Mouse (Mus musculus) lung, adult 2 months (tissue): ENCODE measurements around the gene Usp29. TPM values are rescaled to one million over a fixed set of nuclear protein-coding genes. Genes with fewer than 3 reads are reported as not detected.
"Not testable (repeated sequence)": the region's sequence is repeated elsewhere in the genome, so short reads cannot be mapped to it uniquely, and the experiment has no call there.

ENCODE experiments used
- DNase-seq: peaks from one replicate; pipeline ENCODE4 v3.0.0; 2022
- H3K4me1 ChIP-seq: fragments of 200-500 bp; 2 replicates; pipeline ENCODE4 v1.6.1; 2011; ENCODE audit warnings: low read length; ENCODE audit not compliant: control insufficient read depth, insufficient read depth
- H3K4me3 ChIP-seq: fragments of 200-500 bp; replicated peaks from 2 replicates; pipeline ENCODE3; 2011; ENCODE audit warnings: low read depth, mild to moderate bottlenecking, control low read depth, low read length; ENCODE audit errors: extremely low read depth
- CTCF ChIP-seq: fragments of 200-500 bp; IDR thresholded peaks from 2 replicates; pipeline ENCODE4 v1.5.1; 2011; ENCODE audit warnings: mild to moderate bottlenecking, low read length, control low read depth; ENCODE audit not compliant: insufficient read depth
- POLR2A ChIP-seq: fragments of 200-500 bp; IDR thresholded peaks from 2 replicates; pipeline ENCODE4 v1.6.1; 2011; ENCODE audit warnings: low read depth, mild to moderate bottlenecking, control low read depth, low read length, borderline replicate concordance; ENCODE audit errors: extremely low read depth
- WGBS: fragments of 180-500 bp; shearing (Covaris S2); methylation state at CpG from one replicate; pipeline ENCODE4 v1.1.7; 2018; 5-methylcytosine and 5-hydroxymethylcytosine counted together
- polyA plus RNA-seq: library from polyadenylated mRNA; depleted of rRNA; stranded (reverse); fragments of >200 nt; gene quantifications from 2 replicates; pipeline ENCODE4 v1.2.3, GENCODE M21; 2012; rRNA removed

Gene Usp29
- polyA plus RNA-seq, 1 experiment: 0.04 TPM

DNA sequence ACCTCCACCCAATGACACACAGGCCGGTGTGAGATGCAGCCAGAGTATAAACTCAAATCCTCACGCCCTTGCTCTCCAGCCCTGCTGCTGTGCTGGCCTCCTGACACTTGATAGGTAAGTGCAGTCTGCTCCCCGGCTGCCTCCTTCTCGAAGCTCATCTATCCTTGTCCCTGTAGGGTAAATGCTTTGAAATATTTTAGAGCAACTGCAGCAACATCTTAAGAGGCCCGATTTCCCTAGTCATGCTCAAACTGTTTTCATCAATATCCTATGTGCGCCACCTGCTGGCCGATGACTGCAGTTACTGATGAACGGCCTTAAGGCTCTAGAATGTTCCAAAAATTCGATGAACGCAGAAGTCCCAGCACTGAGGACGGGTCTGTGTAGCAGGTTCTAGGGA, 206.7 kb downstream of the Usp29 start:
- TF ChIP-seq CTCF: peak; percentile 75
- TF ChIP-seq POLR2A: no peak
- H3K4me1 ChIP-seq: no peaks in the 10 kb centered on the region
- DNase-seq: peak; percentile 58
- H3K4me3 ChIP-seq: no peak overlapping the region
- 28% methylated on average over 11 of the region's 11 CpGs for whole genome bisulfite sequencing

- H3K4me3 ChIP-seq: no peak overlapping the region
- 19% methylated on average over 16 of the region's 16 CpGs for WGBS
- H3K4me1 ChIP-seq: no peaks in the 10 kb centered on the region
- DNase-seq: no peak
- TF ChIP-seq POLR2A: no peak
- TF ChIP-seq CTCF: peak; percentile 43
These were observed 210.4 kb downstream of the Usp29 start for GRCm38 (mm10) chr7:6940761-6941231.

DNA sequence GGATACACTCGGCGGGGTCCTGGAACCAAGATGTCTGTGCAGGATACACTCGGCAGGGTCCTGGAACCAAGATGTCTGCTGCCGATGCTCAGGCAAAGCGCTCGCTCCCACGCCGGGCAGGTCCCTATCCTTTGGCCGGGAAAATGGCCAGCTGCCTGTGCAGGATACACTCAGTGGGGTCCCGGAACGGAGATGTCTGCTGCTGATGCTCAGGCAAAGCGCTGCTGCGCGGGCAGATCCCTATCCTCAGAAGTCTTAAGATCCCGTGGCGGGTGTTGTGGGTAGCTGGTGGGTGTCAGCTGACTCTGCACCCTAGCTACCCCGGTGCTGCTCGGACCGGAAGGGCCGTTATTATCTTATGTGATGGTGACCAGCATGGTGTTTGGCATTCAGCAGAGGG, 217.7 kb downstream of the Usp29 start:
- not testable (repeated sequence) for DNase-seq, H3K4me1 ChIP-seq, H3K4me3 ChIP-seq
- 90% methylated on average over 20 of the region's 20 CpGs for WGBS

DNA sequence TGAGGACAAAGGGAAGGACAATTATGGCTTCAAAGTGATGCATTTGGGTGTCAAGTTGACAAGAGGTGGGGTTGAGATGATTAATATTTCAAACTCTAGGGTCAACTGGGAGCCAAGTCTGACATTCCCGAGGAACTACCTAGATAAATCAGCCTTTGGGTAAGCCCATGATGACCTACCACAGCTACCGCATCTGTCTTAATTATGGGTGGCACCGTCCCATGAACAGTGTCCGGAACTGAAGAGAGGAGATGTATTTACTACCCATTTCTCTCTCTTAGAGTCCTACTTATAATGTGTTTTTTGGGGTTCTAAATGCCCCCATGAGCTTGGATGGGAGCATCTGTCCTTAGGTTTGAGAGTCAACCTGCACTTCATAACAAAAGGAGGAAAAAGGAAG, 226.2 kb downstream of the Usp29 start:
- no peaks in the 10 kb centered on the region for H3K4me1 ChIP-seq
- 76% methylated on average over 4 of the region's 4 CpGs for WGBS
- H3K4me3 ChIP-seq: no peak overlapping the region
- DNase-seq: no peak
- no peak for TF ChIP-seq POLR2A

GRCm38 (mm10) chr7:6958574-6958973, 228.2 kb downstream of the Usp29 start:
- Histone ChIP-seq H3K4me3 (no peak overlapping the region), H3K4me1 (no peaks in the 10 kb centered on the region)
- TF ChIP-seq CTCF (no peak), POLR2A (no peak)
- DNase-seq: no peak
- WGBS: 85% methylated on average over 1 of the region's 1 CpGs

- 67% methylated on average over 1 of the region's 1 CpGs for WGBS
- TF ChIP-seq POLR2A (no peak), CTCF (no peak)
- Histone ChIP-seq H3K4me3 (no peak overlapping the region), H3K4me1 (no peaks in the 10 kb centered on the region)
- DNase-seq: no peak
These were observed 243.2 kb downstream of the Usp29 start for GRCm38 (mm10) chr7:6973566-6973965.

DNA sequence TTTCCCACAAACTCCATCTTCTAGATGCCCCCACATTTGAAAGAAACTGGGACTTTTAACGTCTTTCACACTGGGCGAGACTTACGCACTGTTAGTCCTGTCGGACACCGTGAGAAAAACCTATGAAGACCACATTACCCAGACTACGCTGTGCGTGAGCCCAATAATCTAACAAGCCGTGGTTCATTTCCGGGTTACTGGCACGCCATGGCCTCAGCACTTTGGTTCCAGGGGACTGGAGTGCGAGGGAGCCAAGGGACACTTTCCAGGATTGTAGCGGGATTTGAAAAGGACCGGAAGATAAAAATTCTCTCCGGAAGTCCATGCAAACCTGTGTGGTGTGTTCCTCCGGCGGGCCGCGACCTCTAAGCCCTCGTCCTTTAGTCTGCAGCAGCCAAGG, 246.5 kb downstream of the Usp29 start:
- no peak for DNase-seq
- no peak for TF ChIP-seq POLR2A
- no peak for TF ChIP-seq CTCF
- no peaks in the 10 kb centered on the region for H3K4me1 ChIP-seq
- no peak overlapping the region for H3K4me3 ChIP-seq
- 90% methylated on average over 19 of the region's 19 CpGs for WGBS

DNA sequence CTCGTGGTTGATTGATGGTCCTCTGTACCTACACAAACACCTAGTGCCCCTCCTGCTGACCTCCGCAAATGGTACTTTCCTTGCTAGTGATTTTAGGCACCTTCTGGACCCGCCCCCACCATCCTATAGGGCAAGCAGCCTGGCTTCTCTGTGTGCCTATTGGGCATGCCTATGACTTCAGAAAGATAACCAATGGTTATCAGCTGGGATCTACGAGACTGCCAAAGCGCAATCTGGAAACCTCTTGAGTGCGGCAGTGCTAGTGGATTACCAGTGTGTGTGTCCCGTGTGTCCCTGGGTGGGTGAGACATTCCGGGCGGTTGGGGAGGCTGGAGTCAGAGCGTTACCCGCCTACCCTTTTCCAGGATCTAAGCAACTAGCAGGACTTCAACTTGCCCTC, 264.9 kb downstream of the Usp29 start, which contains the start of gene Aurkc:
Gene Aurkc, plus strand, starts transcription at position 50 of the 400 bp plus-strand sequence.
- WGBS: 67% methylated on average over 11 of the region's 11 CpGs
- not testable (repeated sequence) for H3K4me1 ChIP-seq, H3K4me3 ChIP-seq, DNase-seq

DNA sequence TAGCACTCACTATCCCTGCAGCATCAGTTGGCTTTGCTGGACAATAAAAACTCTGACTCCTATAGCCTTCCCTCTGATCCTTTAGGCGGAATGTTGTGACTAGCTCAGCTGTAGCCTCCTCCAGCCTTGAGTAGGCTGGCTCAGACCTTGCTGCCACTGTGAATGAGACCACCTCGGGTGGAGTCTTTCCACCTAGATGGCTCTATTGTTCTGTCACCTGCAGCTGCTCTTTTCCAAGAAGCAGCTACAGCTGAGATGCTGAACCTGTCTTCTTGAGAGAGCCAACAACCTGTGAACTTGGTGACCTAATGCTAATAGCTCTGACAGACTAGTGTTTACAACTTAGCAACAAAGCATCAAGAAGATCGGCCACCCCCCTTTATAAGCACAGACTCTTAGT, 268.5 kb downstream of the Usp29 start:
- 49% methylated on average over 3 of the region's 3 CpGs for WGBS
- H3K4me1 ChIP-seq: not testable (repeated sequence)

GRCm38 (mm10) chr7:7005441-7005840, 275.1 kb downstream of the Usp29 start:
- not testable (repeated sequence) for H3K4me3 ChIP-seq, DNase-seq
- 63% methylated on average over 5 of the region's 5 CpGs for WGBS

More for the DNA sequence above, 268.5 kb downstream of the Usp29 start:
- H3K4me3 ChIP-seq, DNase-seq: not testable (repeated sequence)

More at GRCm38 (mm10) chr7:7005441-7005840, 275.1 kb downstream of the Usp29 start:
- not testable (repeated sequence) for H3K4me1 ChIP-seq

Other genes starting within 250 kb of the Usp29 start
- not detected in 2 replicates for gene Olfr5, start 243.6 kb upstream of the Usp29 start, polyA plus RNA-seq
- not detected in 2 replicates for gene Olfr1347, start 230.8 kb upstream of the Usp29 start, polyA plus RNA-seq
- gene Olfr1348, start 221.8 kb upstream of the Usp29 start, polyA plus RNA-seq: not detected in 2 replicates
- not detected in 2 replicates for gene Olfr1349, start 207.6 kb upstream of the Usp29 start, polyA plus RNA-seq
- gene Olfr1350, start 165.7 kb upstream of the Usp29 start, polyA plus RNA-seq: not detected in 2 replicates
- gene Zim1, start 34.1 kb upstream of the Usp29 start, polyA plus RNA-seq: 0.17 and 0.66 TPM in 2 replicates
- gene Peg3, start 147 bp upstream of the Usp29 start, polyA plus RNA-seq: 3.1 and 5.4 TPM in 2 replicates